Mouse (Mus musculus) embryo, embryonic 10 days (tissue): ENCODE measurements around the gene Ppp1r14b.
"Not testable (repeated sequence)": the region's sequence is repeated elsewhere in the genome, so short reads cannot be mapped to it uniquely, and the experiment has no call there.

Source experiments
- DNase-seq: peaks from one replicate; pipeline ENCODE4 v3.0.0-alpha.2; 2015; ENCODE audit warnings: low spot score

The Ppp1r14b gene

GRCm38 (mm10) chr19:6975537-6976521 is 1.1 kb downstream of the Ppp1r14b start, which contains the start of gene Plcb3:
Gene Plcb3, minus strand, starts transcription at chr19:6976470.
- DNase-seq: peak; percentile 77

- DNase-seq: no peak
Measured at GRCm38 (mm10) chr19:6977759-6978638, 3.2 kb downstream of the Ppp1r14b start.

GRCm38 (mm10) chr19:6978639-6978974 is 3.8 kb downstream of the Ppp1r14b start:
- DNase-seq: no peak

- peak; percentile 24 for DNase-seq
Measured at GRCm38 (mm10) chr19:6979001-6979479, 4.3 kb downstream of the Ppp1r14b start.

DNA sequence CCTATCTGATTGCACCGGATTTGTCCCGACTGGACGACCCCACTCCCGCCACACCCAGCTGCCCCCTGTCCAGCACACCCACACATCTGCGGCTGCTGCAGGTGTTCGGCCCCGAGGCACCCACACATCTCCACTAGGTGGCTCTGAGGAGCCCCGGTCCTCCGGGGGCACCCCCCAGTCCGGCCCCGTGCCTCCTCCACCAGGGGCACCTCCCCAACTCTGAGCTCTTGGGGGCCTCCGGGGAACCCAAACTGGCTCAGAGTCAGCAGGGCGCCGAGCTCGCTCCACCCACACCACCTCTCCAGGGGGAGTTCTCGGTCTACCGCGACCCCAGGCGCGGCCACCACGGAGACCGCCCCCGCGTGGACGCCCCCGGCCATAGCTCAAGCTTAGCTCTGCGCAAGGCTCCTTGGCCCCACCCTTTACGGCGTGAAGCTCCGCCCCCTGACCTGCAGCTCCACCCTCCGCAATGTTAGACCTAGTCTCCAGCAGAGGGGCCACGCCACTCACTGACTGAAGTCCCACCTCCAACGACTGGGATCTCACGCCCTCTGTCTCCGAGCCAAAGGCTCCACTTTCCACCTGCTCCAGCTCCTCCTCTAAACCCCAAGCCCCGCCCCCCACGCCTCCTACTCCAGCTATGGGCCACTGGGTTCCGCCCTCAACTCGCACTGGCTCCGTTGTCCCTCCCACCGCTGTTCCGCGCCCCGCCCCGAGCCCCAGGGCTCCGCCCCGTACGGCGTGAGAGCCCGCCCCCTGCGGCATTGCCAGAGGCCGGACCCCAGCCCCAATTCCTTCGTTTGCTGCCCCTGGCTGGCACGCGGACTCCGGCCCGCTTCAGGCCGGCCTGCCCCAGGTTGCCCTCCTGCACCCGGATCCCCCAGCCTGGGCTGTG is 5.0 kb downstream of the Ppp1r14b start:
- peak; percentile 99 for DNase-seq

- DNase-seq: peak; percentile 99
Measured at GRCm38 (mm10) chr19:6980381-6981093, 5.8 kb downstream of the Ppp1r14b start, which contains the start of gene Fkbp2. Gene Fkbp2, minus strand, starts transcription at chr19:6980501.

DNA sequence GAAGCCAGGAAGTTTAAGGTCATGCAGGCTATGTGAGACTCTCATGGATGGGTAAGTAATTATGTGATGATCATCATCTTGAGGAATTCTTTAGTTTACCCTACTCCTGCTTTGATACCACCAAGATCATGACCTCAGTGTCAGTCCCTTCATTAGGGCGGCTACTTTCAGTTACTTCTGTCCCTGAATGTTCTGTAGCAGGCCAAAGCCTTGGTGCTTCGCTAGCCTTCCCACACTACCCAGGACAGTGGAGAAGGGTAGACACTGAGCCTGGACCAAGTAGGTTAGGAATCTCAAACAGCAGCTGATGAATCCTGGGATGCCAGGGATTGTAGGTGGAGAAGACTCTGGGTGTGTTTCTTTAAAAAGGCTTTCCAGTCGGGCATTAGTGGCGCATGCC is 6.7 kb downstream of the Ppp1r14b start:
- DNase-seq: no peak

- peak; percentile 20 for DNase-seq
Measured at GRCm38 (mm10) chr19:6983621-6984020, 8.9 kb downstream of the Ppp1r14b start.

DNA sequence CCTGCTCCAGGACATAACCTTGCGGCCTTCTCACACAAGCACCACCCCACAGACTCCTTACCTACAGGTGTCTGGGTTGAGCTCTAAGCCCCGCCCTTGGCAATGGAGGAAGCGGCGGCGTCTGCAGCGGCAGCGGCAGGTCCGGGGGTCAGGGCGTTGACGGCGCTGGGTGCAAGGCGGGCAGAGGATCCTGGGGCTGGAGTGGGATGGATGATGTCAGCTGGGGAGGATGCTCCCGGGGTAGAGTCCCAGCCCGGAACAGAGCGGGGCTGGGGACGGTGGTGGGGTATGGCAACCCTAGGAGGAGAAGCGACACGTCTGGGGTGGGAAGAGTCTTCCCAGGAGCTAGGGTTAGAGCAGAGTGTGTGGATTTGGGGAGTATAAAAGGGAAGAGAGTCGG is 10.5 kb downstream of the Ppp1r14b start:
- DNase-seq: no peak

GRCm38 (mm10) chr19:6985951-6986708 is 11.4 kb downstream of the Ppp1r14b start:
- DNase-seq: no peak

- DNase-seq: peak; percentile 69
Measured at GRCm38 (mm10) chr19:6987061-6987903, 12.5 kb downstream of the Ppp1r14b start, which contains the start of gene Vegfb. Gene Vegfb, minus strand, starts transcription at chr19:6987651.

- no peak for DNase-seq
Measured at GRCm38 (mm10) chr19:6987904-6988285, 13.1 kb downstream of the Ppp1r14b start.

- DNase-seq: no peak
Measured at GRCm38 (mm10) chr19:6989251-6989650, 14.5 kb downstream of the Ppp1r14b start.

GRCm38 (mm10) chr19:6990712-6991111 is 15.9 kb downstream of the Ppp1r14b start:
- DNase-seq: no peak

DNA sequence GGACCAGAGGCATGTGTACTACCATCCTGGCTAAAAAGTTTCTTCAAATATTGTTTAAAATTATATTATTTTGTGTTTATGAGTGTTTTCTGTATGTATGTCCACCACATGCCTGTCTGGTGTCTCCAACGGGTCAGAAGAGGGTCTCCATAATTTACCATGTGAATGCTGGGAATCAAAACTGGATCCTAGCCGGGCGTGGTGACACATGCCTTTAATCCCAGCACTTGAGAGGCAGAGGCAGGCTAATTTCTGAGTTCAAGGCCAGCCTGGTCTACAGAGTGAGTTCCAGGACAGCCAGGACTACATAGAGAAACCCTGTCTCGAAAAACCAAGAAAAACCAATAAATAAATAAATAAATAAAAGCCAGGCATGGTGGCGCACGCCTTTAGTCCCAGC is 16.4 kb downstream of the Ppp1r14b start:
- not testable (repeated sequence) for DNase-seq

- peak; percentile 98 for DNase-seq
Measured at GRCm38 (mm10) chr19:6992011-6992858, 17.5 kb downstream of the Ppp1r14b start, which contains the start of gene Dnajc4. Gene Dnajc4, minus strand, starts transcription at chr19:6992572.

DNA sequence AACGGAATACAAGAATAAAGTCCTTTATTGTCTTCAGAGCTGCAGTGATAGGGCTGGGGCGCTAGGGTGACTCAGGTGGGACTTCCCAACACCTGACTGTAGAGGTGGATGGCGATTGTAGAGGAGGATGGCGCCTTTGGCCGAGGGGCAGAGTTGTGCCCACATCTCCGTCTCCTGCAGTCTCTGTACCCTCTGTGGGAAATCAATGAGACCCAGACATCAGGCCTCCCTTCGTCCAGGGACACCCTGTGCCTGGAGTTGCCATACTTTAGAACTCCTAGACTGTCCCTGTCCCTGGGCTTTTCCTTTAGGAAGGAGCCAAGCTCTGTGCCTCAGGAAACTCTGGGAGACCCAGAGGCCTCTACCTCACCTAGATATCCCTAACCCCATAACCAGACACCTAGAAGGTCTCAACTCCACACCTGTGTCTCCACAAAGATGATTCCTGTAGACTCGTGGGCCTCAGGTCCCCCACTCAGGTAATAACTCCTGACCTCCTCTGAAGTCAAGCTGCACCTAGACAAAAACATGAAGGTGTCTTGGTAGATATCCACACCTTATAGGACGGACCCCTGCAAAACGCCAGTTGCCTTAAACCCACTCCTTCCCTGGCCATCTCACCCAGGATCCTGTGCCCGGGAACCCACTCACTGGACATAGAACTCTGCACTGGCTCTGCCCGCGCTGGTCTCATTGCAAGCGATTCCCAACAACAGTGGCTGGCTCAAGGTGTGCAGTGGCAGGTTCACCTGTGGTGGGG is 18.4 kb downstream of the Ppp1r14b start:
- DNase-seq: no peak
